Mouse (Mus musculus) bone marrow macrophage, adult 2 months (primary cell): Measurements from ENCODE around the gene Cpt1c. TPM values are rescaled to one million over a fixed set of nuclear protein-coding genes. Genes with fewer than 3 reads are reported as not detected.

Experiments
- H3K27ac ChIP-seq: 2 replicates; pipeline ENCODE4 v1.5.1; 2012; ENCODE audit warnings: low read depth, low read length; ENCODE audit not compliant: insufficient read depth
- H3K4me1 ChIP-seq: 2 replicates; pipeline ENCODE4 v1.6.1; 2012; ENCODE audit warnings: low read length; ENCODE audit not compliant: control insufficient read depth, insufficient read depth
- H3K4me3 ChIP-seq: 2 replicates; pipeline ENCODE4 v1.5.1; 2012; ENCODE audit warnings: mild to moderate bottlenecking, low read length, moderate library complexity; ENCODE audit not compliant: insufficient read depth
- CTCF ChIP-seq: IDR thresholded peaks from 2 replicates; pipeline ENCODE4 v1.5.1; 2012; ENCODE audit warnings: low read depth, mild to moderate bottlenecking, low read length, moderate library complexity
- POLR2A ChIP-seq: IDR thresholded peaks from 2 replicates; pipeline ENCODE4 v1.6.1; 2012; ENCODE audit warnings: mild to moderate bottlenecking, low read depth, low read length, borderline replicate concordance
- polyA plus RNA-seq: library from polyadenylated mRNA; stranded (reverse); fragments of >200 nt; gene quantifications from 2 replicates; pipeline ENCODE4 v1.2.4, GENCODE M21; 2012; ENCODE audit not compliant: missing spikeins, insufficient read depth, insufficient read length

Gene Cpt1c
- polyA plus RNA-seq, 1 experiment = 0.99 TPM

DNA sequence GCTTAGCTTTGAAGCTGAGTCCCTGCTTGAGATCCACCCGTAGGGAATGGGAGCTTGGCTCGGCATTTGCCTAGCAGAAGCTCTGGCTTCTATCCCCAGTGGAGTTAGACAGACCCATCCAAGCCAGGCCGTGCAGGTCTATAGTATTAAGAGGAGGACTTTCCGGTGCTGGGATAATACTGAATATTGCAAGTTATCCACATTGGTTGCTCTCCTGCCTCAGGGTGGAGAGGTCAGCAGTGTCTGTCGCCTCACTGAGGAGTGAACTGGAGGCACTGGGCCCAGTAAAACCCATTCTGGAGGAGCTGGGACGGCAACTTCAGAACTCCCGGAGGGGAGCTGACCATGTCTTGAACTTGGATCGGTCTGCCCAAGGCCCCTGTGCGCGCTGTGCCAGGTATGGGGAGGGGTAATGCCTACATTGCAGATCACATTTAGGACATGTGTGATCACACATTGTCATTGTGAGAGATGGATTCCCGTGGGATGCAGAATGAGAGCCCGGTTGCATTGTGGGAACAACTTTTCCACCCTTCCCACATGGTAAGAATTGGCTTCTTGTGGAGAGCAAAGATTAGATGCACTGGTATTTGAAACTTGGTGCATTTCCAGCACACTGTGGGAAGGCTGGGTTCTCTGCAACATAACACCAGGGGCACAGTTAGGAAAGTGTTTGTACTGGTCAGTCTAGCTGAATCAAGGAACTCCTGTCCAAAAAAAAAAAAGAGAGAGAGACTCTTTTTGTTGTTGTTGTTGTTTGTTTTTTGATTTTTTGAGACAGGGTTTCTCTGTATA lies 20.4 kb downstream of the Cpt1c start:
- H3K27ac ChIP-seq = no peak overlapping the region
- H3K4me1 ChIP-seq = peaks cover 9% of the 10 kb centered on the region
- H3K4me3 ChIP-seq = no peak overlapping the region
- no peak for TF ChIP-seq CTCF
- no peak for TF ChIP-seq POLR2A

DNA sequence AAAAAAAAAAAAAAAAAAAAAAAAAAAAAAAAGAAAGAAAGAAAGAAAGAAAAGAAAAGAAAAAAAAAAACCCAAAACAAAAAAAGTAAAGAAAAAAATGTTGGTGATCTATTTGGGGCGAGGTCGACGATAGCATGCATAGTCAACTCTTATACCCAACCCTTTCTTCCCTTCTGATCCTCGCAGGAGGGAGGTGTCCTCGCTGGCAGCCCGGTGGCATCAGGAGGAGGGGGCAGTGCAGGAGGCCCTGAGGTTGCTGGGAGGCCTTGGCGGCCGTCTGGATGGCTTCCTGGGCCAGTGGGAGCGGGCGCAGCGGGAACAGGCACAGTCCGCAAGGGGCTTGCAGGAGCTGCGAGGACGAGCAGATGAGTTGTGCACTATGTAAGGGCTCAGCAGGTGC lies 21.1 kb downstream of the Cpt1c start:
- Histone ChIP-seq H3K4me1 (peaks cover 9% of the 10 kb centered on the region), H3K4me3 (no peak overlapping the region), H3K27ac (no peak overlapping the region)
- TF ChIP-seq POLR2A (no peak), CTCF (no peak)

DNA sequence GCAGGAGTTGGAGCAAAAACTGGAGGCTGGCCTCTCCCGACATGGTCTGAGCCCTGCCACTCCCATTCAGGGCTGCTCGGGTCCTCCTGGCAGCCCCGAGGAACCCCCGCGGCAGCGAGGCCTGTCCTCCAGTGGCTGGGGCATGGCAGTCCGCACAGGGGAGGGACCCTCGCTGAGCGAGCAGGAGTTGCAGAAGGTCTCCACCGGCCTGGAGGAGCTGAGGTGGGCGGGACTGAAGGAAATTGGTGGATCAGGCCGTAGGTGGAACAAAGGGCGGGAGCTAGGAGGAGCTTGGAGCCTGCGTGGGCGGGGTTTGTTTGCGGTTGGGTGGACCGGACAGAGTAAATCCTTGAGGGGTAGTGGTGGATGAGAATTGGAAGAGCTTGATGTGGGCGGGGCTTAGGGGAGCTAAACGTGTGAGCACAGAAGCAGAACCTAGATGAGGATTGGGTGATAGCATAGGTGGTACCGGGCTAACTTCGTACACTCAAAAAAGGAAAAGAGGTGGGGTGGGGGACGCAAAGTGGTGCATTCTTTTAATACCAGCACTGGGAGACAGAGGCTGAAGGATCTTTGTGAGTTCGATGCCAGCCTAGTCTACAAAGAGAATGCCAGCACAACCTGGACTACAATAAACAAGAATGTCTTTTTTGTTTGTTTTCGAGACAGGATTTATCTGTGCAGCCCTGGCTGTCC lies 21.9 kb downstream of the Cpt1c start:
- peak overlapping the region; percentile 20; the same call in 1 of the 2 replicates for H3K27ac ChIP-seq

DNA sequence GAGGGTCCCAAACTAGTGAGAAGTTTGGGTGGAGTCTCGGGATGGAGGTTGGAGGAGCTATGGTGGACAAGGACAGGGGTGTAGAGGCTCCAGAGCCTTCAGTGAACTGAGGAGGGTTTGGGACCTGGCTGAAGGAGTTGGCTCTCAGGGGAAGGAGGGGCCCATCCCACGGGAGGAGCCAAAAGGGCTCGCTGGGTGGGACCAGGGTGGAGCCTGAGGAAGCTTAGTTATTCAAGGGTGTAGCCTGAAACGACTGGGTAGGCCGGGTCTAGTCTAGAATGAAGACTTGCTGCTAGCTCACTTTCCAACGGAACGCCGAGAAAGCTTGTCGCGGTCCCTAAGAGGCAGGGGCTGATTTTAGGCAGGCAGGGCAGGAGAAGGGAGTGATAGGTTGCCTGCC lies 22.7 kb downstream of the Cpt1c start:
- Histone ChIP-seq H3K27ac (peak overlapping the region; percentile 20), H3K4me1 (peaks cover 9% of the 10 kb centered on the region), H3K4me3 (peak overlapping the region; percentile 66)
- TF ChIP-seq POLR2A (no peak), CTCF (no peak; the same call in 1 of the 2 replicates)

More for the DNA sequence above, 21.9 kb downstream of the Cpt1c start:
- Histone ChIP-seq H3K4me1 (peaks cover 9% of the 10 kb centered on the region), H3K4me3 (peak overlapping the region; percentile 66)
- TF ChIP-seq CTCF (no peak), POLR2A (no peak)

DNA sequence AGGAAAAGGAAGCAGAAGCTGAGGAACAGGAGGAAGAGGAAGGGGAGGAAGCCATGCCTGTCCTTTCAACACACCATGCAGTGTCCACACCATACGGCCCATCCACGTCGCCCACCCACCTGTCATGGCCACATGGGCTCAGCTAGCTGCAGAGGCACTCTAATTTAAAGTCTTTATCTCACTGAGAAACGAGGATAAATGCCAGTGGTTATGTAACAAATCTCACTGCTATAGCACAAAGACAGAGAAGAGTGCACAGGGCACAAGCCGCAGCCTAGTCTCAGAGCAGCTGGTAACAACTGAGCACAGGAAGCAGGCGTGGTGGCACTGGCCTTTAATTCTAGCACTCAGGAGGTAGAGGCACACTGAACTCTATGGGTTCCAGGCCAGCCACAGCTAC lies 24.7 kb downstream of the Cpt1c start:
- Histone ChIP-seq H3K4me1 (peaks cover 9% of the 10 kb centered on the region), H3K27ac (no peak overlapping the region), H3K4me3 (no peak overlapping the region)
- no peak for TF ChIP-seq CTCF
- no peak for TF ChIP-seq POLR2A

DNA sequence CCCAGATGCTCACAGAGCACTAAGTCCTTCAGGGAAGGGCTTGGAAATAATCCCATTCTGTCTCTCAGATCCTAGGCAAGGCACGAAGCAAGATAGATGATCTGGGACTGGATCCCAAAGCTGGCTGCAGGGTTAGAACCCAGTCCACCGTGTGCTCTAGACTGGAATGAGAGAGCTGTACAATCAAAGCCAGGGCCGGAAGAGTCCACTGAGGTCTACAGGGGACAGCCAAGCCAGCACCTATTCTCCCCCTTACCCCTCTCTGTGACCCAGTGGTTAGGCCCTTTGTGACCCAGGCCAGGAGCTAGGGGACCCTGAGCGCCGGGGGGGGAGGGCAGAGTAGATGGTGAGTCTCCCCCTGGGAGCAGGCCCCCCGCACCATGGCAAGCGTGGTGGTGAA lies 31.7 kb downstream of the Cpt1c start, which contains the start of gene Tsks:
Gene Tsks, plus strand, starts transcription at position 301 of the 400 bp plus-strand sequence.
- H3K4me3 ChIP-seq = no peak within 1 kb of the TSS
- TF ChIP-seq POLR2A (no peak), CTCF (no peak)
- H3K27ac ChIP-seq = no peak within 1 kb of the TSS
- H3K4me1 ChIP-seq = no peaks in the 10 kb centered on the region

DNA sequence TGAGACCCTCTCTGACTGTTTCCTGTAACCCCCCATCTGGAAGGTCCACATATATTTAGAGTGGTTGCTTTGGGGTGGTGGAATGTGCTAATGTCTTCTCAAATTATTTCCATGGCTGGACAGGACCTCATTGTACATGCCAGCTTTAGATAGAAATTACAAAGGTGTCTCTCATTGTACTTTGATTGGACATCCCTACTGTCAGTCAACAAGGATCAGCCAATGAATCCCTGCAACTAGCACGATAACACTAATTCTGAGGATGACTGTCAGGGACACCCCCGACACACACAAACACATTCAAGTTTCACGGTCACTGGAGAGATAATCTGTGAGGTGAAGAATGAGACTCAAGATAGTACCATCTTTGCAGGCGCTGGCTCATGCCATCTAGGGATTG lies 36.0 kb downstream of the Cpt1c start:
- no peak for TF ChIP-seq POLR2A
- TF ChIP-seq CTCF = no peak
- no peak overlapping the region for H3K4me3 ChIP-seq
- no peak overlapping the region for H3K27ac ChIP-seq
- no peaks in the 10 kb centered on the region for H3K4me1 ChIP-seq

DNA sequence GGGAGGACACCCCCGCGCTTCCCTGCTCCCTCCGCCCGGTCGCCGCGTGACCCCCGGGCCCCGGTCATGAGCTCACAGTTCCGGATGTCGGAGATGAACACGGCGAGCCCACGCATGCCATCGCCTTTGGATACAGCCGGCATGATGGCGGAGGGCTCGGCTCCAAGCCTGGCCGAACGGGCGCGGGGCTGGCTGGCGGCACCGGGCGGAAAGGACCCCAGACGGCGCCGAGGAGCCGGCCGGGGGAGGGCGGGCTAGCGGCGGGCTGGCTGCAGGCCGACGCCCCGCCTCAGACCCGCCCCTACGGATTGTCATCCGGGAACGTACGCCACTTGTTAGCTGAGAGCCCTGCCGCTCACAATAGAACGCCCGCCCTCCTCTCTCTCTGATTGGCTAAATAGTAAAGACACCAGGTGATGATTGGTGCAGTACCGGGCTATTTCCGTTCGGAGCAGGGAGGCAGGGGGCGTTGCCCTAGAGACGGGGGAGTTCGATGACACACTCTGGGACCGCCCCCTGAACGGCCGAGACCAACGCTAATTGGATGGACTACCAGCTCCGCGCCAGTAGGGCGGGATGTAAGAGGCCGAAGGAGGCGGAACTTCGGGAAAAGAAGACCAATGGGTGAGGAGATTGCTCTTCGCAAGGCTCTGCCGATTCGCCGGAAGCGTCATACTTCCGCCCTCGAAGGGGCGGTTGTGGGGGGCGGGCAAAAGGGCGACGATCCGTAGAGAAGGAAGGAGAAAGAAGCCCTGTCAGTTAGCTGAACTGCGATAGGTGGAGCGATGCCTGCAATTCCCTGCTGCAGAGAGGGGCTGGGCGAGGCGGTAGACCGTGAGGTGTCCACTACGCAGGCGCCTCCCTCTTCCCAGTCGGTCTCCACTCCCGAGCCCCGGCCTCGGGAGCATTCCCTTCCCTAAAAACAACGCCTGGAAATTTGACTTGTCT lies 45.2 kb downstream of the Cpt1c start, which contains the start of gene Ap2a1:
Gene Ap2a1, minus strand, starts transcription at position 293 of the 948 bp plus-strand sequence.
- H3K27ac ChIP-seq = peak within 1 kb of the TSS; percentile 81
- peak within 1 kb of the TSS; percentile 74 for H3K4me3 ChIP-seq
- H3K4me1 ChIP-seq = peaks cover 13% of the 10 kb centered on the region
- TF ChIP-seq CTCF (no peak), POLR2A (no peak)

DNA sequence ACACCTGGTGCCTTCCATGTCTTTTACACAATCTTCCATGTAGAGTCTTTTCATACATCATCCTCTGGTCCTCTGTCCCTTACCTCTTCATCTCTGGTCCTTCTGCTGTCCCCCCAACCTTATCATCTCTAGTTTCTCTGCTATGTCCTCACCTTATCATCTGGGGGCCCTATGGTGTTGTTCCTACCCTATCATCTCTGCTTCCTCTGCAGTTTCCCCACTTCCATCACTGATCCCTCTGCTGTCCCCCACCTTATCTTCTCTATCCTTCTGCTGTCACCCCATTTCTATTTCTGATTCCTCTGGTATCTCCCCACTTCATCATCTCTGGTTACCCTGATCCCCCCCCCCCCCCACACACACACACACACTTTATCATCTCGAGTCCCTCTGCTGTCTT lies 46.1 kb downstream of the Cpt1c start:
- TF ChIP-seq POLR2A (no peak), CTCF (no peak)
- Histone ChIP-seq H3K27ac (peak overlapping the region; percentile 63), H3K4me1 (peaks cover 13% of the 10 kb centered on the region), H3K4me3 (peak overlapping the region; percentile 74)
